Mouse (Mus musculus) MEL (cell line): ENCODE data around the gene Selenow. TPM values are rescaled to one million over a fixed set of nuclear protein-coding genes. Genes with fewer than 3 reads are reported as not detected.
A peak's percentile ranks its signal among the peaks of the same experiment; 100 is the strongest.

Experiments used
- DNase-seq: peaks from one replicate; pipeline ENCODE4 v3.0.0; 2011; ENCODE audit warnings: low read depth, low spot score
- H3K27ac ChIP-seq: 2 replicates; pipeline ENCODE4 v1.5.1; 2012; ENCODE audit warnings: low read depth, mild to moderate bottlenecking, control low read depth, low read length, moderate library complexity; ENCODE audit not compliant: control insufficient read depth
- H3K27me3 ChIP-seq, 2 experiments: fragments of 150-350 bp in 1 of 2; sonication (generic) in 1 of 2; 2 replicates each; pipeline ENCODE4 v1.6.1; 2012; ENCODE audit warnings: low read length in 2 of 2, mild to moderate bottlenecking in 2 of 2, improper control_type of control experiment in 1 of 2, moderate library complexity in 1 of 2; ENCODE audit not compliant: insufficient read depth in 2 of 2, control insufficient read depth in 1 of 2
- H3K36me3 ChIP-seq, 2 experiments: 2 replicates each; pipeline ENCODE4 v1.6.1; 2012 to 2014; ENCODE audit warnings: low read length in 2 of 2, improper control_type of control experiment in 1 of 2, inconsistent platforms in 1 of 2, mild to moderate bottlenecking in 1 of 2; ENCODE audit not compliant: insufficient read depth in 2 of 2, control insufficient read depth in 1 of 2
- H3K4me1 ChIP-seq, 2 experiments: fragments of 150-350 bp in 1 of 2; sonication (generic) in 1 of 2; 2 replicates each; pipeline ENCODE4 v1.6.1; 2012; ENCODE audit warnings: low read length in 2 of 2, improper control_type of control experiment in 1 of 2, mild to moderate bottlenecking in 1 of 2; ENCODE audit not compliant: insufficient read depth in 2 of 2, control insufficient read depth in 1 of 2
- H3K4me3 ChIP-seq, 2 experiments: fragments of 150-350 bp in 1 of 2; sonication (generic) in 1 of 2; 2 replicates each; pipeline ENCODE4 v1.5.1; 2012; ENCODE audit warnings: low read depth in 2 of 2, low read length in 2 of 2, mild to moderate bottlenecking in 2 of 2, moderate library complexity in 2 of 2, control low read depth in 1 of 2, improper control_type of control experiment in 1 of 2; ENCODE audit not compliant: control insufficient read depth in 1 of 2, insufficient read depth in 1 of 2
- H3K79me2 ChIP-seq: 2 replicates; pipeline ENCODE4 v1.6.1; 2012; ENCODE audit warnings: mild to moderate bottlenecking, low read length, moderate library complexity; ENCODE audit not compliant: control insufficient read depth, poor library complexity, insufficient read depth
- H3K9ac ChIP-seq: 2 replicates; pipeline ENCODE4 v1.6.1; 2012; ENCODE audit warnings: low read depth, mild to moderate bottlenecking, control low read depth, low read length, moderate library complexity; ENCODE audit not compliant: control insufficient read depth, poor library complexity, severe bottlenecking
- H3K9me3 ChIP-seq: fragments of 150-350 bp; sonication (generic); replicated peaks from 2 replicates; pipeline ENCODE4 v1.6.1; 2012; ENCODE audit warnings: mild to moderate bottlenecking, low read length, improper control_type of control experiment, moderate library complexity; ENCODE audit not compliant: insufficient read depth
- BHLHE40 ChIP-seq: IDR thresholded peaks from 2 replicates; pipeline ENCODE4 v1.6.1; 2012; ENCODE audit warnings: low read depth, mild to moderate bottlenecking, inconsistent platforms, low read length, improper control_type of control experiment, borderline replicate concordance
- CTCF ChIP-seq, 3 experiments: IDR thresholded peaks in 2 of 3; conservative IDR thresholded peaks in 1 of 3; 2 replicates each; pipeline ENCODE4 v1.5.1; 2011 to 2012; ENCODE audit warnings: low read length in 3 of 3, low read depth in 2 of 3, mild to moderate bottlenecking in 2 of 3, improper control_type of control experiment in 1 of 3, inconsistent platforms in 1 of 3, mixed read lengths in 1 of 3, moderate library complexity in 1 of 3; ENCODE audit not compliant: control insufficient read depth in 1 of 3, insufficient read depth in 1 of 3, poor library complexity in 1 of 3, severe bottlenecking in 1 of 3
- E2F4 ChIP-seq: IDR thresholded peaks from 2 replicates; pipeline ENCODE4 v1.6.1; 2011; ENCODE audit warnings: low read depth, low read length, improper control_type of control experiment, borderline replicate concordance
- GABPA ChIP-seq: IDR thresholded peaks from 2 replicates; pipeline ENCODE4 v1.6.1; 2012; ENCODE audit warnings: low read depth, mild to moderate bottlenecking, inconsistent platforms, low read length, improper control_type of control experiment, moderate library complexity
- GATA1 ChIP-seq: IDR thresholded peaks from 2 replicates; pipeline ENCODE4 v1.6.1; 2011; ENCODE audit warnings: low read depth, low read length, improper control_type of control experiment
- JUND ChIP-seq: IDR thresholded peaks from 2 replicates; pipeline ENCODE4 v1.6.1; 2011; ENCODE audit warnings: low read depth, mild to moderate bottlenecking, improper control_type of control experiment, low read length
- MAX ChIP-seq: IDR thresholded peaks from 2 replicates; pipeline ENCODE4 v1.6.1; 2011; ENCODE audit warnings: low read length, improper control_type of control experiment
- MAZ ChIP-seq: IDR thresholded peaks from 2 replicates; pipeline ENCODE4 v1.6.1; 2012; ENCODE audit warnings: low read depth, mild to moderate bottlenecking, inconsistent platforms, low read length, improper control_type of control experiment
- MEF2A ChIP-seq: IDR thresholded peaks from 2 replicates; pipeline ENCODE4 v1.6.1; 2014; ENCODE audit warnings: low read depth, mild to moderate bottlenecking, inconsistent platforms, low read length, improper control_type of control experiment; ENCODE audit not compliant: poor library complexity, insufficient replicate concordance, severe bottlenecking; ENCODE audit errors: extremely low read depth
- MXI1 ChIP-seq: IDR thresholded peaks from 2 replicates; pipeline ENCODE4 v1.6.1; 2011; ENCODE audit warnings: mild to moderate bottlenecking, low read depth, low read length, improper control_type of control experiment
- MYC ChIP-seq: IDR thresholded peaks from 2 replicates; pipeline ENCODE4 v1.6.1; 2011; ENCODE audit warnings: low read depth, mild to moderate bottlenecking, low read length, improper control_type of control experiment, moderate library complexity
- NRF1 ChIP-seq: IDR thresholded peaks from 2 replicates; pipeline ENCODE4 v1.6.1; 2014; ENCODE audit warnings: low read depth, mild to moderate bottlenecking, inconsistent platforms, low read length, improper control_type of control experiment, moderate library complexity; ENCODE audit not compliant: poor library complexity, insufficient read depth, severe bottlenecking
- POLR2AphosphoS2 ChIP-seq: IDR thresholded peaks from 2 replicates; pipeline ENCODE4 v1.6.1; 2011; ENCODE audit warnings: low read length, improper control_type of control experiment
- RAD21 ChIP-seq: IDR thresholded peaks from 2 replicates; pipeline ENCODE4 v1.6.1; 2011; ENCODE audit warnings: mild to moderate bottlenecking, low read depth, low read length, improper control_type of control experiment
- RCOR1 ChIP-seq: IDR thresholded peaks from 2 replicates; pipeline ENCODE4 v1.6.1; 2012; ENCODE audit warnings: low read depth, mild to moderate bottlenecking, inconsistent platforms, low read length, improper control_type of control experiment
- SIN3A ChIP-seq: IDR thresholded peaks from 2 replicates; pipeline ENCODE4 v1.6.1; 2012; ENCODE audit warnings: low read length, improper control_type of control experiment, inconsistent platforms
- SMC3 ChIP-seq: IDR thresholded peaks from 2 replicates; pipeline ENCODE4 v1.6.1; 2011; ENCODE audit warnings: low read depth, low read length, improper control_type of control experiment
- TAL1 ChIP-seq: IDR thresholded peaks from 2 replicates; pipeline ENCODE4 v1.6.1; 2012; ENCODE audit warnings: mild to moderate bottlenecking, inconsistent platforms, low read length, moderate library complexity, mixed read lengths
- TCF12 ChIP-seq: IDR thresholded peaks from 2 replicates; pipeline ENCODE4 v1.6.1; 2014; ENCODE audit warnings: low read depth, mild to moderate bottlenecking, inconsistent platforms, low read length, improper control_type of control experiment, moderate library complexity
- UBTF ChIP-seq: IDR thresholded peaks from 2 replicates; pipeline ENCODE4 v1.6.1; 2012; ENCODE audit warnings: low read depth, mild to moderate bottlenecking, inconsistent platforms, low read length, improper control_type of control experiment, moderate library complexity, borderline replicate concordance; ENCODE audit not compliant: insufficient read depth
- USF1 ChIP-seq: IDR thresholded peaks from 2 replicates; pipeline ENCODE4 v1.6.1; 2014; ENCODE audit warnings: low read depth, mild to moderate bottlenecking, inconsistent platforms, low read length, improper control_type of control experiment, moderate library complexity
- USF2 ChIP-seq, 2 experiments: IDR thresholded peaks; 2 replicates each; pipeline ENCODE4 v1.6.1; 2011 to 2012; ENCODE audit warnings: improper control_type of control experiment in 2 of 2, low read length in 2 of 2, borderline replicate concordance in 1 of 2, inconsistent platforms in 1 of 2, low read depth in 1 of 2, mild to moderate bottlenecking in 1 of 2; ENCODE audit not compliant: insufficient read depth in 1 of 2
- ZC3H11A ChIP-seq: IDR thresholded peaks from 2 replicates; pipeline ENCODE4 v1.6.1; 2012; ENCODE audit warnings: low read depth, mild to moderate bottlenecking, inconsistent platforms, low read length, improper control_type of control experiment
- ZKSCAN1 ChIP-seq: IDR thresholded peaks from 2 replicates; pipeline ENCODE4 v1.6.1; 2012; ENCODE audit warnings: low read depth, mild to moderate bottlenecking, inconsistent platforms, low read length, improper control_type of control experiment, moderate library complexity
- ZMIZ1 ChIP-seq: IDR thresholded peaks from 2 replicates; pipeline ENCODE4 v1.6.1; 2012; ENCODE audit warnings: low read depth, mild to moderate bottlenecking, inconsistent platforms, low read length, improper control_type of control experiment, moderate library complexity
- ZNF384 ChIP-seq: IDR thresholded peaks from 2 replicates; pipeline ENCODE4 v1.6.1; 2012; ENCODE audit warnings: low read depth, mild to moderate bottlenecking, inconsistent platforms, low read length, improper control_type of control experiment
- polyA plus RNA-seq, 2 experiments: library from polyadenylated mRNA; stranded (reverse) in 1 of 2; unstranded in 1 of 2; fragments of >175 nt in 1 of 2; fragments of >200 nt in 1 of 2; gene quantifications; 2 replicates each; pipeline versions ENCODE4 v1.2.1 to v1.2.4; 2012; ENCODE audit warnings: low replicate concordance in 2 of 2, low read depth in 1 of 2; ENCODE audit not compliant: insufficient read length in 2 of 2, insufficient read depth in 1 of 2, missing spikeins in 1 of 2
- total RNA-seq: library from RNA; depleted of rRNA; stranded (reverse); fragments of 300-350 nt; gene quantifications from 2 replicates; pipeline ENCODE4 v1.2.3, GENCODE M21; 2012

Gene Selenow
- total and polyA plus RNA-seq, 3 experiments = 13.1 to 71.2 TPM; not detected in 1

DNA sequence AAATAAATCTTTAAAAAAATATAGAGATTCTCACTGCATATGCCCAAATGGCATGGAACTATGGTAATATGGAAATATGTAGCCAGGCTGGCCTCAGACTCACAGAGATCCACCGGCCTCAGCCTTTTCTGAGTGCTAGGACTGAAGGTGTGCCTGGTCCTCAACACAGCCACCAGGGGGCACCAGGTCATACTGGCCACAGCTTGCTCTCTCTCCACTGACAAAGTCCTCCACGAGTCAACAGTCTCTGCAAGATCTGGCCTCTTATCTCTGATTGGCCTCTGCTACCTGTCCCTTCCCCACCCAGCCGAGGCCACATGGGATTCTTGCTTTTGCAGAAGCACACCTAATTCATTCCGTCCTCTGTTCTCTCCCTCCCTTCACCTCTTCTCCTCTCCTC, 7.7 kb upstream of the Selenow start:
- no peaks in the 10 kb centered on the region for H3K9me3 ChIP-seq
- peak; percentile 87 for DNase-seq
- peaks cover 0 to 2% of the 10 kb centered on the region in 2 experiments; a peak in 1 of 4 replicates for H3K36me3 ChIP-seq
- H3K79me2 ChIP-seq = no peaks in the 10 kb centered on the region
- TF ChIP-seq UBTF (no peak), TAL1 (no peak), CTCF (IDR thresholded peaks at IDR 0.05 in 2 of 3, conservative IDR thresholded peaks at IDR 0.05 in 1 of 3; ENCODE audit: control insufficient read depth in 1 of 3, insufficient read depth in 1 of 3, low read depth in 2 of 3, low read length in 3 of 3, poor library complexity in 1 of 3, severe bottlenecking in 1 of 3) (peak; percentile 81 to 92 (median 90)), RCOR1 (no peak), SIN3A (peak; percentile 45; the same call in 1 of the 2 replicates), ZKSCAN1 (no peak), NRF1 (no peak), E2F4 (no peak), ZNF384 (no peak), POLR2AphosphoS2 (no peak), RAD21 (peak; percentile 65), SMC3 (peak; percentile 91), MYC (0 out of 2 replicates have a peak, but pooled peaks have one; percentile 50), MAX (0 out of 2 replicates have a peak, but pooled peaks have one; percentile 50), MEF2A (no peak), ZC3H11A (peak; percentile 69), USF1 (no peak), MXI1 (peak; percentile 75), GATA1 (0 out of 2 replicates have a peak, but pooled peaks have one; percentile 25)
- no peak overlapping the region for H3K4me3 ChIP-seq
- no peaks in the 10 kb centered on the region for H3K27me3 ChIP-seq
- no peak overlapping the region for H3K9ac ChIP-seq
- H3K27ac ChIP-seq = no peak overlapping the region
- H3K4me1 ChIP-seq = peaks cover 0 to 5% of the 10 kb centered on the region in 2 experiments; a peak in 2 of 4 replicates

DNA sequence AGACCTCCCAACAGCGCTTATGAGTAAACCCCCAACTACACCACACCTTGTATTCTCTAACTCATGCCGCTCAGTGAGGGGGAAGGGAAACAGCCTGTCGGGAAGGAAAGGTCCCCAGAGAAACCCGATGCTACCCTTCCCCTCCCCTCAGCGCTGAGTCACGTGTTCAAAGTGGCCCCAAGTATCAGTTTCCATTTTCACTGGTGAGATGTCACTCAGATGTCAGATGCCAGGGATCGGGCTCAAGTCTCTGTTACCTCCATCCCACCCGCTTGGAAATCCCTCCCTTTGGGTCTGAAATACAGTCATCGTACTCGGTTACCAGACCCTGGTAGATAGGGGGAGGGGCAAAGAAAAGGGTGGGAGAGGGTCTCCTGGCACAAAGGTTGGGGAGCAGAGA, 406 bp downstream of the Selenow start:
- Histone ChIP-seq H3K27me3 (no peaks in the 10 kb centered on the region), H3K4me1 (peaks cover 4 to 15% of the 10 kb centered on the region in 2 experiments; a peak in 3 of 4 replicates), H3K9me3 (no peaks in the 10 kb centered on the region), H3K27ac (peak overlapping the region; percentile 80), H3K79me2 (peaks cover 23% of the 10 kb centered on the region), H3K9ac (peak overlapping the region; percentile 94), H3K36me3 (peaks cover 0 to 11% of the 10 kb centered on the region in 2 experiments; a peak in 2 of 4 replicates), H3K4me3 (peak overlapping the region; percentile 80)
- peak; percentile 79 for DNase-seq
- TF ChIP-seq USF2 (IDR thresholded peaks at IDR 0.05; ENCODE audit: borderline replicate concordance in 1 of 2, insufficient read depth in 1 of 2, low read depth in 1 of 2, low read length in 2 of 2) (peak; percentile 32 to 70; a peak in 3 of 4 replicates), BHLHE40 (peak; percentile 74), RCOR1 (peak; percentile 10; the same call in 1 of the 2 replicates), ZMIZ1 (0 out of 2 replicates have a peak, but pooled peaks have one; percentile 22), TCF12 (no peak; the same call in 1 of the 2 replicates), USF1 (peak; percentile 94), MAX (peak; percentile 91), MAZ (peak; percentile 76), GABPA (no peak), JUND (no peak), SMC3 (0 out of 2 replicates have a peak, but pooled peaks have one; percentile 4), MXI1 (peak; percentile 92)
